Mouse (Mus musculus): ENCODE data around the gene Kcnk3. TPM values are rescaled to one million over a fixed set of nuclear protein-coding genes. Genes with fewer than 3 reads are reported as not detected.

The Kcnk3 gene
- total RNA-seq, 2 experiments from 2014 or later, result 145 TPM

DNA sequence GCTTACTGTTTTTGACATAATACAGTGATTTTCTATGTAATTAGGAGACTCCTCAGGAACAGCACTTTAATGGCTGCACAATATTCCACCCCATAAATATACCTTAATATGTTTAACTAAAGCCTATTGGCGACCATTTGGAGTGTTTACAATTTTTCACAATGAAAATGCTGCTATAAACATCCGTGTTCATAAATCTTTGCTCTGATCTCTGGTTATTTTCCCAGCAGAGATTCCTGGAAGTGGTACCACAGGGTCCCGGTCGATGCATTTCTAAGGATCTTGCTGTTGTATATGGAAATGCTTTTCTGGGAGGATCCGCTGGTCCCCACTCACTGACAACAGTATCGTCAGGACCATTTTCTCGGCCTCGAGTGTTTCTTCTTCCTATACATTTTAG lies 25.3 kb downstream of the Kcnk3 start:
- no peak for DNase-seq

DNA sequence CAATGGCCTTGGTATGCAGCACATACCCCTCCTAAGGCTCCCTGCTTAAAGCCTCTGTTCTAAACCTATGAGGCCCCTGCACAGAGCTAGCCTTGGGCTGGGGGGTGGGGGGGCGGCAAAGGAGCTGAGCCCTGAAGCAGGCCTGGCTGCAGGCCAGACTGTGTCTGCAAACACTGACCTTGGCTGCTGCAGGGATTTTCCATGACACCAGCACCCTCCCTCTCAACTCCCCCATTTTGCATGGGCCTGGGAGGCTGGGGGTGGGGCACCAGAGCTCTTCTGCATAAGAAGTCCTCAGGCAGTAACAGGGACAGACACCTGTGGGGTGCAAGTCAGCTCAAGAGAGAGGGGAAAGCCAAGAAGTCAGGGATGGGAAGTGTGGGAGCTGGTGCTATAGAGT lies 26.3 kb downstream of the Kcnk3 start:
- DNase-seq, result peak; percentile 90

DNA sequence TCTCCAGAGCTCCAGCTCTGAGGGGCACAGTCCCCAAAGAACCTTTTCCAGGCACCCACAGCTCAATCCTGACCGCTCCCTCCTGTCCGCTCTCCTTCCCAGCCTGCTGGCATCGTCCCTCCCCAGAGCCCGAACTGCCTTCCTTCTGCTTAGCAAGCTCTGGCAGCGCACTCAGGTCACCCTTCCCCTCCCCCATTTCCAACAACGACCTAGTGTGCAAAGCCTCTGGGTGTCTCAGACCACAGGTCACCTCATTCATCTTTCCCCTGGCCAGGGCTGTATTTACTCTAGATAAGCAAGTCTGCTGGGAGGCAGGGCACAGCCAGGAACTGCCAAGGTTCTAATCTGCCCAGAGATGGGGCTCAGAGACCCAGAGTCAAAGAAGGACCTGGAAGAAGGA lies 27.4 kb downstream of the Kcnk3 start:
- DNase-seq, result peak; percentile 50

- DNase-seq, result no peak
These were observed 27.8 kb downstream of the Kcnk3 start for GRCm38 (mm10) chr5:30615819-30616218.

DNA sequence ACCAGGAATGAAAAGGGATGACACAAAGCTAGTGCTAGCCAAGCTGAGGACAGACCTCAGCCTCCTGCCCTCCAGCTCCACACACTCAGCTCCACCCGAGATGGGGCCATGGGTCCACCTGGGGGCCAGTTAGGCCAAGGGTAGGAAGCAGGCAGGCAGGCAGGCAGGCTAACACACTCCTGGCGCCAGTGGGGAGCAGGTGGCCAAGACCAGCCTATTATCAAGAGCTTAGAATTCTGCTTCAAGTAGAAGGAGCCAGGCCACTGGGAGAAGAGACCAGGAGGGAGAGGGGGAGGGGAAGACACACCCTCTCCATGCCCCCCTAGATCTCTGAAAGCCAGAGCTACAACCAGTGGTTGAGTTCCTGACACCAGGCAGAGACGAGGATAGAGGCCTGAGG lies 28.7 kb downstream of the Kcnk3 start:
- peak; percentile 32 for DNase-seq

- no peak for DNase-seq
These were observed 29.4 kb downstream of the Kcnk3 start for GRCm38 (mm10) chr5:30617357-30617756.

DNA sequence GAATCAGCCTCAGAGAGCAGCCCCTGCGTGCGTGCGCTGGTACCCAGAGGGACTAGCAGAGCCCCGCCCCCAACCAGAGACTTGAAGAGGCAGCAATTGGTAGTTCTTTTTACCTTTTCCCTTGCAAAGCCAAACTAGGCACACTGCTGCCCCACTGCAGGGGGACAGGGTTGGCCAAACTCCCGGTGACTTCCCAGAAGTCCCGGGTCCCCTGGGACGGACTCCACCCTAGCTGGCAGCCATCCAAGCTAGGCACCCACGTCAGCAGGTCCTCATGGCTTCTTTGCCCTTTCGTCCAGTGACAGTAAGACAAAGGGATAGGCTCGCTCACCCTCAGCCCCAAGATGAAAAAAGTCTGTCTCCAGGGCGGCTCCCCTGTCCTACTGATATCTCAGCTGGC lies 29.9 kb downstream of the Kcnk3 start:
- DNase-seq, result peak; percentile 92

DNA sequence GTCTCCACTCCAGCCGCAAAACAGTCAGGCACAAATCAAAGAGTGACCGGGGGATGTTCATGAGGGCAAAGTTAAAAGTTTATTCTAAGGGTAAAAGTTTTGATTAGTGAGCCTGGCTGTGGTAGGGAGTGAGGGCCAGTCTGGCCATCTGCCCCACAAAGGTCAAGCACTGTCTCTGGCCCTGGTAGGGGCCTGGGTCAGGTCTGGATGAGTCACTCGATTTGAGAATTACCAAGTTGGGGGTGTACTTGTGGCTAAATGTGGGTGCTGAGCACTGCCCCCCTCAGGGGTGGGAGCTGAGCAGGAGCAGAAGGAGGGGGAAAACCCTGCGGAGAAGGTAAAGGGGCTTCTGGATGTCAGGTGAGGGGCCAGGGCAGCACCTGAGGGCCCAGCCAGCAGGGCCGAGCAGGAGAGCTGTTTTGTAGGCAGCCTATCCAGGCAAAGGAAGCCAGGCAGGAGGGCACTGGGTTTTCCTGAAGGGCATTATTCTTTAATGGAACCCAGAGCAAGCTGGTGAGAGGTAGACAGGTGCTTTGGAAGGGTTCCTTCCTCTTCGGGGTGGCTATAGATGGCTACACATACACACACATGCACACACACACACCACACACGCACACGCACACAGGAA lies 30.5 kb downstream of the Kcnk3 start:
- no peak for DNase-seq

DNA sequence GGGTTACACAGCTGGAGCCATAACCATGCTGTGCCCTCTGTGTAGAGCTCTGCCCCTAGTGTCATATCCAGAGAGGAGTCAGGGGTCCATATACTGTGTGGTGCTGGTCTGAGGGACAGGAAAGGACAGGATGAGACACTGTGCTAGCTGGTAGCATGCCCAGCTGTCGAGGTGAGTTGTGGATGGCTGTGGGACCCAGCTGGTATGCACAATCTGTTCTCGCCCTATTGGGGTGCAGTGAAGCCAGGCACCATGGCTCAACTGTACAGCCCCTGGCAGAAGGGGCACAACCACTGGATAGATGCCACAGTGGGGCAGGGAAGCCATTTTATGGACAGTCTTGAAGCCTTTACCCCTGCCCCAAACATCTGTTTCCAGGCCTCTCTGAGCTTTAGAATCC lies 31.2 kb downstream of the Kcnk3 start:
- no peak for DNase-seq

DNA sequence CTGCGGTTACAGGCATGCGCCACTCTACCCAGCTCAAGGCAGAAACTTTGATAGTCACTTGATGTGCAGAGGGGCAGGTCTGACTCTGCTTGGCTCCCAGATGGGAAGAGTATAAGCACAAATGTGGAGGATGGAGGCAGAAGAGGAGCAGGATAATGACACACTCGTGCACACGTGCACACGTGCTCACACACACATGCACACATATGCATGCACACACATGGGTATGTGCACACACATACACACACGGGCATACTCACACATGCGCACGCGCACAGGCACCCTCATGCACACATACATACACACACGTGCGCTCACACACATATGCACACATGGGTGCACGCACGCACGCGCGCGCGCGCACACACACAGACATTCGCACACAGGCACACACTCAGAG lies 32.6 kb downstream of the Kcnk3 start:
- DNase-seq, result no peak

- no peak for DNase-seq
These were observed 33.3 kb downstream of the Kcnk3 start for GRCm38 (mm10) chr5:30621211-30621790.

DNA sequence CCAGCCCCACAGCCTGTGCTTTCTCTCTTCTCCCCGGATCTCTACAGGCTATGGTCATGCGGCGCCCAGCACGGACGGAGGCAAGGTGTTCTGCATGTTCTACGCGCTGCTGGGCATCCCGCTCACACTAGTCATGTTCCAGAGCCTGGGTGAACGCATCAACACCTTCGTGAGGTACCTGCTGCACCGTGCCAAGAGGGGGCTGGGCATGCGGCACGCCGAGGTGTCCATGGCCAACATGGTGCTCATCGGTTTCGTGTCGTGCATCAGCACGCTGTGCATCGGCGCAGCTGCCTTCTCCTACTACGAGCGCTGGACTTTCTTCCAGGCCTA lies 33.8 kb downstream of the Kcnk3 start:
- no peak for DNase-seq

DNA sequence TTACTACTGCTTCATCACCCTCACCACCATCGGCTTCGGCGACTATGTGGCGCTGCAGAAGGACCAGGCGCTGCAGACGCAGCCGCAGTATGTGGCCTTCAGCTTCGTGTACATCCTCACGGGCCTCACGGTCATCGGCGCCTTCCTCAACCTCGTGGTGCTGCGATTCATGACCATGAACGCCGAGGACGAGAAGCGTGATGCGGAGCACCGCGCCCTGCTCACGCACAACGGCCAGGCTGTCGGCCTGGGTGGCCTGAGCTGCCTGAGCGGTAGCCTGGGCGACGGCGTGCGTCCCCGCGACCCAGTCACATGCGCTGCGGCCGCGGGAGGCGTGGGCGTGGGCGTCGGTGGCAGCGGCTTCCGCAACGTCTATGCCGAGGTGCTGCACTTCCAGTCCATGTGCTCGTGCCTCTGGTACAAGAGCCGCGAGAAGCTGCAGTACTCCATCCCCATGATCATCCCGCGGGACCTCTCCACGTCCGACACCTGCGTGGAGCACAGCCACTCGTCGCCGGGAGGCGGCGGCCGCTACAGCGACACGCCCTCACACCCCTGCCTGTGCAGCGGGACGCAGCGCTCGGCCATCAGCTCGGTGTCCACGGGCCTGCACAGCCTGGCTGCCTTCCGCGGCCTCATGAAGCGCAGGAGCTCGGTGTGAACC lies 34.3 kb downstream of the Kcnk3 start:
- DNase-seq, result no peak

DNA sequence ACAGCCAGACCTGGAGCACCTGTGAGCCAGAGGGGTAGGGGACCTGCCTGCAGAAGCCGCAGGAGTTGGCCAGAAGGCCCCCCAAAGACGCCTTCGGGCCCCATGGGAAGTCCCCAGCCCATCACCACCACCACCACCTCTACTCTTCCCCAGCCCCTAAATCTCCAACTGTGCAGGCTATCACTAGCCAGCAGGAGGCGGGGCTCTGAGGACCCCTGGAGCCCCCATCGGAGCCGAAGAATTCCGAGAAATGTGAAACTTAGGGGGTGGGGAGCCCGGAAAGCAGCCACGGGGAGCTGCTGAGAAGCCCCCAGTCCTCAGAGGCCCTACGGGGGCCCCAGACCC lies 34.8 kb downstream of the Kcnk3 start:
- DNase-seq, result no peak

GRCm38 (mm10) chr5:30623380-30623779 lies 35.4 kb downstream of the Kcnk3 start:
- no peak for DNase-seq

GRCm38 (mm10) chr5:30624311-30624710 lies 36.3 kb downstream of the Kcnk3 start:
- no peak for DNase-seq

DNA sequence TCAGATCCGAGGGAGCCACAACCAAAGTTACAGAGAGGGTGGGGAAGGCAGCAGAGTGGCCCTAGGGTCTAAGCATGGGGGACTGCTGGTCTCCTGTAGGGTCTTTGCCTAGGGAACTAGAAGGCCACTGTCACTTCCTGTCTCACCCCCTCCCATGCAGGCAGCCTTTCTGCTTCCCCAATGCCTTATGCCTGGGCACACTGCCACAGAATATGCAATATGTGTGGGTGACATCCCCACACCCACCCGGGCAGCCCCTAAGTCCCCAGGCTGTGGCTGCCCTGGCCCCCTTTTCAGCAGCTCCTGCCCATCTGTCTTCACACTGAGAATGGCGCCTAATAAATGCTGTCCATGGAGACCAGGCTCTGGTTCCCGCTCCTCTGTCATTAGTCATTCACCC lies 36.9 kb downstream of the Kcnk3 start:
- DNase-seq, result no peak

DNA sequence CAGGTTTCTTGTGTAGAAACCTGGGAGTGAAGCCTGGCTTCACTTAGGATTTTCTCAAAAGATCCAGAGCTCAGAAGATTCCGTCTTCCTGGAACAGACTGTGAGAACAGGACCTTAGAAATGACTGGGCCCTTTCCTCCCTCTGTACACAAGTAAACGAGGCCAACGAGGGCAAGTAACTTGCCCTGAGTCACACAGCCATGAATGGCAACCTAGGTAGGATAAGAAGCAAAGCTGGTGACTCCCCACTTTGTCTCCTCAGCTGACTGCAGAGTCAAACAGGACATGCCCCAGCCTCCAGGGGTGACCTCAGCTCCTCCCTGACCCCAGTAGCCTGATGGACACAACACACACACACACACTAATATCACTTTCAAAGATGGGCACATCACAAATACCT lies 37.4 kb downstream of the Kcnk3 start:
- DNase-seq, result no peak

DNA sequence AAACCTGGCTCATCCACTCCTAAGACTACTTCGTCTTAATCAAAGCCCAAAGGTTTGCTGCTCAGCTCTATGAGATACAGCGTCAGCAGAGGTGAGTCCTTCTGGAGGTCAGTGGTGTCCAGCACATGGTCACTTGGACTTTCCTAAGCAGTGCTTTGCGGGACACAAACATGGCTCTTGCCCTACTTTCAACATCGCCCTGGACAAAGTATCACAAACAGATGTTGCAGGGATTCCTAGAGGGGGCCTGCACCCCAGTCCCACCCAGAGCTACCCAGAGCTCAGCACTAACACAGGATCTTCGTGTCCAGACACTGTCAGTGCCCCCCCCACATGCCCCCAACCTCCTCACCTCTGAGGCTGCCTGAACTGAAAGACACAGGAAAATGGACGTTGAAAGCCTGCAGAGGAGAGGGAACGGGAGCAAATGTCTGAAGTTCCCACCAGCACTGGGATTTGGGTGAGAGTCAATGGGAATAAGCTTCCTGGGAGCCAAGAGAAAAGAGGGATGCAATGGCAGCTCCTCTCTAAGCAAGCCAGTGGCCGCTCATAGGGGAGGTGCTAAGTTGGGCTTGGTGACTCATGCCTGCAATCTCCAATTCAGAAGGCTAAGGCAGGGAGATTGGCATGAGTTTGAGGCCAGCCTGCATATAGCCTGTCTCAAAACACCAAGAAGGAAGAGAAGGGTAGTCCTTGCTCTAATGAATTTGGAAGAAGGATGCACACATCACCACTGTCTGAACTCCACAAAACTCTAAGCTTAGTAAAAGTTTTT lies 38.5 kb downstream of the Kcnk3 start:
- DNase-seq, result no peak

GRCm38 (mm10) chr5:30628511-30628910 lies 40.5 kb downstream of the Kcnk3 start:
- DNase-seq, result no peak

GRCm38 (mm10) chr5:30630401-30630800 lies 42.4 kb downstream of the Kcnk3 start:
- DNase-seq, result no peak

- DNase-seq, result no peak
These were observed 44.2 kb downstream of the Kcnk3 start for GRCm38 (mm10) chr5:30632134-30632533.

- DNase-seq, result no peak
These were observed 49.0 kb downstream of the Kcnk3 start for GRCm38 (mm10) chr5:30636994-30637393.

GRCm38 (mm10) chr5:30638041-30638440 lies 50.1 kb downstream of the Kcnk3 start:
- peak; percentile 90 for DNase-seq

Measured in heart, postnatal 4 days (tissue).